Mouse (Mus musculus): ENCODE data around the gene Elane.

GRCm38 (mm10) chr10:79896814-79897213, 10.8 kb downstream of the Elane start:
- TF ChIP-seq CTCF (IDR thresholded peaks at IDR 0.05; ENCODE audit: extremely low read depth, insufficient read depth, insufficient read length, insufficient replicate concordance) = no peak
- no peak for TF ChIP-seq POLR2A (IDR thresholded peaks at IDR 0.05; ENCODE audit: low read depth, low read length)
